Mouse (Mus musculus) ES-E14 (cell line): ENCODE results near the gene Cpz.

ENCODE experiments used
- CHD2 ChIP-seq: IDR thresholded peaks from 2 replicates; pipeline ENCODE4 v1.6.1; 2014; ENCODE audit warnings: mild to moderate bottlenecking, low read depth, low read length, inconsistent platforms
- HCFC1 ChIP-seq: IDR thresholded peaks from 2 replicates; pipeline ENCODE4 v1.6.1; 2012; ENCODE audit warnings: low read length, inconsistent platforms, borderline replicate concordance; ENCODE audit not compliant: insufficient read depth
- MAFK ChIP-seq: IDR thresholded peaks from 2 replicates; pipeline ENCODE4 v1.6.1; 2014; ENCODE audit warnings: mild to moderate bottlenecking, low read depth, low read length, inconsistent platforms; ENCODE audit not compliant: insufficient read depth
- ZC3H11A ChIP-seq: IDR thresholded peaks from 2 replicates; pipeline ENCODE4 v1.6.1; 2012; ENCODE audit warnings: low read depth, mild to moderate bottlenecking, inconsistent platforms, low read length, borderline replicate concordance
- ZNF384 ChIP-seq: IDR thresholded peaks from 2 replicates; pipeline ENCODE4 v1.6.1; 2012; ENCODE audit warnings: low read depth, low read length, inconsistent platforms

DNA sequence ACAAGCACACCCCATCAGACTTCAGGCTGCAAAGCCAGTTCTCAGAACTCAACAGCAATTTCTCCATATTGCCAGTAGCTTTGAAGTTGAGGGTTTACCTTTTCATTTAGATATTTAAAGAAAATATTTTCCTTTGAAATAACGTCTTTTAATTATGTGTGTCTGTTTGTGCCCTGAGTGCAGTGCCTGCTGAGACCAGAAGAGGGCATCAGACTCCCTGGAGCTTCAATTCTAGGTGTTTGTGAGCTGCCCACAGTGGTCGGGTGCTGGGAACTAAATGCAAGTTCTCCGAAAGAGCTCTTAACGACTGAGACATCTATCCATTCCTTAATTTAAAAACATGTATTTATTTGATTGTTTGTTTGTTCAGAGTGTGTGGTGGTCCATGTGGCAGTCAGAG is 65.7 kb downstream of the Cpz start:
- TF ChIP-seq HCFC1 (no peak), ZNF384 (no peak), CHD2 (no peak), ZC3H11A (no peak), MAFK (no peak)
